Mouse (Mus musculus) CD4-positive, CD25-positive, alpha-beta regulatory T cell, adult 2 months (primary cell): ENCODE results near the gene Vwa2.

Experiments
- DNase-seq: peaks from one replicate; pipeline ENCODE4 v3.0.0-alpha.2; 2012; ENCODE audit warnings: low read depth, low spot score

The Vwa2 gene

DNA sequence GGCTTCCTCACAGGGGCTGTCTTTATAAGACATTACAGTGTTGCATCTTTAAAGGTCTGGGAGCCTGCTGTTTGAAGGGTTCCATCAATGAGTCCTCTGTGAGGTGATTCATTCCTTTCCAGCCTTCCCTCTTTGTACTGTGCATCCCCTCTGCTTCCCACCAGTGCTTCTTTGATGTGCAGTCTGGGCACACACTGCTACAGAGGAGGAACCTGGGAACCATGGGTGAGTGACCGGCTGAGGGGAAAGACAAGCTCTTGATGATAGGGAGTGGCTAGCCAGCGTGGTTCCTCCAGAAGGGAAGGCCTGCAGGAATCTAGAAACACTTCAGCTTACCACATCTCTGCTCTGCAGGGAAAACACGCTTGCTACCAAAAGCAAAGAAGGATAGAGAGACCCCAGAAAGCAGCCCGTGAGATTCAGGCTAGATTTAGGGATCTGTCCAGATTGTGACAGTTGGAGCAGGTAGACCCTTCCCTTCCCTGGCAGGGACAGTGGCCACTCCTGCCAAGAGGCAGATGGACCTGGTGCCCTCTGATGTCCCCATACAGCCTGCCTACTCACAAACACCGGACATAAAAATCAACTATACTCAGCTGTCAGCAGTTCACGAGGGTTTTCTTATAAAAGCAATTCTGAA lies 74.0 kb downstream of the Vwa2 start:
- no peak for DNase-seq

DNA sequence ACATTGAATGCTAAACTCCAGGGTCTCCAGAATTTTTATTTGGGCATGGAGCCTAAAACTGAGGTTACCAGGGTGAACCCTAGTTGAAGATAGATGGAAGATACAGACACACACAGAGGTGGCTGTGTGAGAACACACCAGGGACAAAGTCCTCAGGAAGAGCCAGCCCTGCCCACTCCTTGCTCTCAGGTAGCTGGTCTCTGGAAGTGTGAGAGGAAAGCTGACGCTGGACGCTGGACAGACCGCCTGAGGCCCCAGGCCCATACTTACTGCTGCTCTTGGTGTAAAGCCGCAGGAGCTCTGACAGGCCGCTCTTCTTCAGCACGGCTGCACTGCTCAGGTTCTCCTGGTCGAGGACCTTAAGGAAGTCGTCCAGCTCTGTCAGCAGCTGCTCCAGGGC lies 75.8 kb downstream of the Vwa2 start:
- DNase-seq, result no peak

DNA sequence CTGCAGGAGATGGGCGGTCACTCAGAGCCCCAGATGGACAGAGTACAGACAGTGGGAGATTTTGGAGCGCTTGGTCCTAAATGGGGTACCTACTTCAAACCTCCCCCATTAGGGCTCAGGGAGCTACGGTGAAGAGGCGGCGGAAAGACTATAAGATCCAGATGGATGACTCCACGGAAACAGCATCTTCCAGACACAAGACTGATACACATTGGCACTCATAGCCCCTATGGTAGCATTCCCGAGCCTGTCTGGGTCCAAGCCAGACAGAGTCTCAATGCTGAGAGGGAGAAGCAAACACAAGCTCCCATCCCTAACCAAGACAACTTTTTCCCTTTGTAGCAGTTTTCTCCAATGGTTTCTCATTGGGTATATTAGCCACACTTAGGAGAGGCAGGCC lies 76.8 kb downstream of the Vwa2 start:
- DNase-seq, result no peak

DNA sequence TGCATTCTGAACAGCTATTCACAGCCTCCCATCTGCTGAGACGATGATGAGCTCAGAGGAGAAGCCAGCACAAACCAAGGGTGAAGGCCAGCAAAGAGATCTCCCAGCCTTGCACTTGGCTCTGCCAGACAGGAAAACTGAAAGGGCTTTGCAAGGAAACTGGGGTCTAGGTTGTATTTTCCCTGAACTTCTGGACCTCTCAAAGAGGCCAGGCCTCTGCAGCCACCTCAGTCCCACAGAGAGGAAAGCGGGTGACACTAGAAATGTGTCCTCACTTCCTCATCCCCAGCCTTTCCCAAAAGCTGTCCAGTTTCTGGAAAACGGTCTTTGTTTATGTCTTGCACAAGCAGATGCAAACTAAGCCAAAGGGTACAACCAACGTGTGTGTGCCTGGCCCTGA lies 79.8 kb downstream of the Vwa2 start:
- DNase-seq, result no peak

DNA sequence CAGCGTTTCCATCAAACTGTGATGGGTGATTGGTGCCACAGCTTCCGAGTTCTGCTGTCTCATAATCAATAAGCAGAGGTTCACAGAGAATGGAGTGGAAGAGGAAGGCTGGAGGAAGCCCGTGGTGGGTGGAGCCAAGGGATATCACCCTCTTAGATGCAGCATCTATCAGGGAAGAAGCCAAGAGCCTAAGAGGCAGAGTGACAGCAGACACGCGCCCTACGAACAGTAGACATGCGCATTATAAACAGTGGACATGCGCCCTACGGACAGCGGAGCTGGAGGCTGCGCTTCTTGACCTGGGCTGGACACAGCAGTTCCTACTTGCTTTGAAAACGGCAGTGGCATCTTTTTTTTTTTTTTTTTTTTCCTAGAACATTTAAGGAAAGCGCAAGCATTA lies 80.8 kb downstream of the Vwa2 start:
- no peak for DNase-seq

DNA sequence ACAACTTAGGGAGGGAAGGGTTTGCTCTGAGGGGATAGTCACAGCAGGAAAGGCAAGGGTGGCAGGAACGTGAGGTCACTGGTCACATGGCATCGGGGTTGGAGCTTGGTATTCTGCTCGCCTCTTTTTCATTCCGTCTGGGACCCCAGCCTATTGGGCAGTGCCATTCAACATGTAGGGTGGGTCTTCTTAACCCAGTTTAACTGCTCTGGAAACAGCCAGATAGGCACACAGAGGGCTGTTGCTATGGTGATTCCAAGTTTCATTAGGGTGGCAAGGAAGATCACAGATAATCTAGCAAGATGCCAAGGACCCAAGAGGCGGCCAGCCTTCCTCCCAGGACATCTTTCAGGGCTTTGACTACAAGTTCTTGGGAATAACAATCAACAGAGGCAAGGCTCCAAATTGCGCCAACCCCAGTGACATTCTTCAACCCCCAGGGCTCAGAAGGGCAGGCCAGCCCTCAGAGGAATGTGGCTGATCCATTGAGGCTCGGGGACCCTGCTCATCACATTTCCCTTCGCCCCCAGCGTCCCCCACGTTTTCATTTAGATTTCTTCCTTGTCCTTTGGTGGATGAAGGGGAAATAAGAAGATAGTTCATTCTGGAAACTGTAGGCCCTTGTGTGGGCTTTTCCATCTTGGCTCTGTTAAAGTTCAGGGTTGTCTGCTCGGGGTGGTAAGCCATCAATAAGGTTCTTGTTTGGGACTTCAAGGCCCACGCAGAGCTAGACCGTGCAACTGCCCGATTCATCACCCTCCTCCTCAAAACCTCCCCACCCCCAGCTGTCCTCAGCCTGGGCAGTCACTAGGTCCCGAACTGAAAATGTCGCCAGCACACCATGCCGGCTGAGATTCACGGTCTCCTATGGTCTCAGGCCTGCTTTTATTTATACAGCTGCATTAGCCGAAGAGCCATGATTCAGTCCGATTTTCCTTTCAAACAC lies 81.8 kb downstream of the Vwa2 start:
- DNase-seq, result no peak

DNA sequence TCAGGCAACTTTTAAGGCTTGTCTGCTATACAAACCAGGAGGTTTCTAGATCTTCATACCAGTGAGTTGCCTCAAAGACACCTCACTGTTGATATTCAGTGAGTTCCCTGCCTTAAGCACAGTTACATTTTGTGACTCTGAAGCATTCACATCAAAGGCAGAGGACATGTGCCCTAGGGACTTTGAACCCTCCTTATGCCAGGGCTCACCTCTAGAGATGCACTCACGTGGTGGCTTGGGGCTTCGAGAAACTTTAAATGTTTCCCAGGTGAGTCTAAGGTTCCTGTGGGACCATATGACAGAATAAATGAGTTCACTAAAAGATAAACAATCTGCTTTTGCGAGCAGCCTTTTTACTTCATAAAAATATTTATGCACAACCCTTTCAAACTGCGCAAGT lies 84.0 kb downstream of the Vwa2 start:
- no peak for DNase-seq

DNA sequence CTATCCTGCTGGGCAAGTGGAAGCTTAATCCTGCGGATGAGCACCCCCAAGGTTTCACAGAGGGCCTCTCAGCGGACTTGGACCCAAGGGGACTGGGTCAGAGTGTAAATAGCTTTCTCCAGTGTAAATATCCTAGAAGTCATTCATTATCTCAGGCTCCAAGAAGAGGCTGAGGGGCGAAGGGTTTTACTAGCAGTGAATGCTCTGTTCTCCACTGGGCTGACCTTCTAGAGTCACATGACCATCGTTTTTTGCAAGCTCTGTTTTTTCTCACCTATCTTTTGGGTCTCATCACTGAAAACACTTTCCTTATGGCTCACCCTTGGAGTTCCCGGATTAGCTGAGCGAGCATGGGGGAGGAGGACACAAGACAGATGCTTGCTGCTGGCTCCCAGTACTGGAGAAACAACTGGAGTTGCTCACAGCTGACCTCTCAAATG lies 84.6 kb downstream of the Vwa2 start:
- DNase-seq, result no peak

DNA sequence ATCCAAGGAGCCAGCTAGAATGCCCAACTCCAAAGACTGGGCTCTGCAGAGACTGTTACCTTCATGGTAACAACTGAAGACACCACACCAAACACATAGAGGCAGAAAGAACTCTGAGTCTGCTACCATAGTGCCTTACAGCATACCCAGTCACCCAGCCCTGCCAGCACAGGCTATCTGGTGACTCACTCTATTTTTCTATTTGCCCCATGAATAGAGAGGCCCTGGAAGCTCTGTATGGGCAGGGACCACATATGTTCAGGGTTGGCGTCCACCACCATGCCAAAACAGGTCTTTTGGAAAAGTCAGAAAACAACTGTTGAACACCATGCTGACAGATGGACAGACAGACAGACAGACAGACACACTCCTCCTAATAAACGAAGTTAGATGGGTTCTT lies 85.0 kb downstream of the Vwa2 start:
- DNase-seq, result no peak

DNA sequence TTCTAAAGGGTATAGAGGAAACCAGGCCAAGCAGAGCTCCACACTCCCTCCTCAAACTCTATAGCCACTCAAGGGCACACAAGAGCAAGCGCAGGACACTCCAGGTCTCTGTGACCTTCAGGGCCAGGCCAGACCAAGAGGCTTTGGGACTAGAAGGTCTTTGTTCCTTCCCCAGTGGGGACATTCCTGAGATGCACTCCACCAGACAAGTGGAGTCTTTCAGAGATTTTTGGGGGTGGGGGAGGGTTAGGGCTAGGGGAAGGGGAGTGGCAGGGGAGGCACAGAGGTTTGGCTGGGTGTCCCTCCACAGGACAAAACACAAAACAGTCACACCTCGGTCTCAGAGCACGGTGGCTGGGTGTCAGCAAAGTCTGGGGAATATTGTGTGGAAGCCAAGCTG lies 85.6 kb downstream of the Vwa2 start:
- DNase-seq, result no peak
